Mouse (Mus musculus) heart, embryonic 12.5 days (tissue): ENCODE data around the gene Lpo. TPM values are rescaled to one million over a fixed set of nuclear protein-coding genes. Genes with fewer than 3 reads are reported as not detected.
A peak's percentile ranks its signal among the peaks of the same experiment; 100 is the strongest.

Source experiments
- ATAC-seq: fragments of 200-750 bp; cut with Nextera tagmentation; 2 replicates; pipeline ENCODE4 v1.8.0; 2017; ENCODE audit warnings: moderate TSS enrichment, moderate library complexity; ENCODE audit not compliant: insufficient number of reproducible peaks, low FRiP score
- H3K27ac ChIP-seq: fragments of 300-500 bp; sonication (generic); 2 replicates; pipeline ENCODE4 v1.5.1; 2016; ENCODE audit warnings: mild to moderate bottlenecking, moderate library complexity; ENCODE audit not compliant: poor library complexity, severe bottlenecking
- H3K27me3 ChIP-seq: fragments of 300-500 bp; sonication (generic); replicated peaks from 2 replicates; pipeline ENCODE4 v1.6.1; 2016; ENCODE audit warnings: mild to moderate bottlenecking, moderate library complexity
- H3K36me3 ChIP-seq: fragments of 300-500 bp; sonication (generic); 2 replicates; pipeline ENCODE4 v1.6.1; 2016; ENCODE audit warnings: mild to moderate bottlenecking, moderate library complexity
- H3K4me1 ChIP-seq: fragments of 300-500 bp; sonication (generic); replicated peaks from 2 replicates; pipeline ENCODE4 v1.6.1; 2016; ENCODE audit warnings: mild to moderate bottlenecking
- H3K4me2 ChIP-seq: fragments of 300-500 bp; sonication (generic); 2 replicates; pipeline ENCODE4 v1.6.1; 2016; ENCODE audit warnings: mild to moderate bottlenecking, moderate library complexity
- H3K4me3 ChIP-seq: fragments of 300-500 bp; sonication (generic); 2 replicates; pipeline ENCODE4 v1.5.1; 2016; ENCODE audit warnings: mild to moderate bottlenecking
- H3K9ac ChIP-seq: fragments of 300-500 bp; sonication (generic); 2 replicates; pipeline ENCODE4 v1.6.1; 2016; ENCODE audit warnings: mild to moderate bottlenecking, moderate library complexity
- H3K9me3 ChIP-seq: fragments of 300-500 bp; sonication (generic); replicated peaks from 2 replicates; pipeline ENCODE4 v1.6.1; 2016; ENCODE audit warnings: mild to moderate bottlenecking, moderate library complexity
- WGBS: fragments of 180-500 bp; shearing (Covaris S2); methylation state at CpG from one replicate; pipeline ENCODE4 v1.1.7; 2016; 5-methylcytosine and 5-hydroxymethylcytosine counted together
- polyA plus RNA-seq: library from polyadenylated mRNA; unstranded; fragments of >200 nt; fragmentation: Nextera tagmentation; extraction: Ambion mirVana; gene quantifications from 2 replicates; pipeline ENCODE4 v1.2.1, GENCODE M21; 2016

The Lpo gene
- polyA plus RNA-seq, 1 experiment from 2014 or later = not detected

DNA sequence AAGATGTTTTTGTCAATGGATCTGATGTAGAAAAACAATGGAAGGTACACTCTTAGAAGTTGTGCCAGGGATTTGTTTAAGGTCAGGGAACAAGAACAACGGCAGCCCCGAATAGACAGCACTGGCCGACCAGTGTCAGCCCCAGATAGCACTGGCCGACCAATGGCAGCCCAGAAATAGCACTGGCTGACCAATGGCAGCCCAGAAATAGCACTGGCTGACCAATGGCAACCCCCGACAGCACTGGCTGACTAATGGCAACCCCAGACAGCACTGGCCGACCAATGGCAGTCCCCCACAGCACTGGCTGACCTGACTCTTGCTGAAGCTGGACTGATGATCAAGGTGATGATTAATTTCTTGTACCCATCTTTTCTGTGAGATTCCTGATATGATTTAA, 19.8 kb upstream of the Lpo start:
- WGBS = 63% methylated on average over 6 of the region's 6 CpGs
- no peak overlapping the region for H3K4me2 ChIP-seq
- no peak for ATAC-seq

DNA sequence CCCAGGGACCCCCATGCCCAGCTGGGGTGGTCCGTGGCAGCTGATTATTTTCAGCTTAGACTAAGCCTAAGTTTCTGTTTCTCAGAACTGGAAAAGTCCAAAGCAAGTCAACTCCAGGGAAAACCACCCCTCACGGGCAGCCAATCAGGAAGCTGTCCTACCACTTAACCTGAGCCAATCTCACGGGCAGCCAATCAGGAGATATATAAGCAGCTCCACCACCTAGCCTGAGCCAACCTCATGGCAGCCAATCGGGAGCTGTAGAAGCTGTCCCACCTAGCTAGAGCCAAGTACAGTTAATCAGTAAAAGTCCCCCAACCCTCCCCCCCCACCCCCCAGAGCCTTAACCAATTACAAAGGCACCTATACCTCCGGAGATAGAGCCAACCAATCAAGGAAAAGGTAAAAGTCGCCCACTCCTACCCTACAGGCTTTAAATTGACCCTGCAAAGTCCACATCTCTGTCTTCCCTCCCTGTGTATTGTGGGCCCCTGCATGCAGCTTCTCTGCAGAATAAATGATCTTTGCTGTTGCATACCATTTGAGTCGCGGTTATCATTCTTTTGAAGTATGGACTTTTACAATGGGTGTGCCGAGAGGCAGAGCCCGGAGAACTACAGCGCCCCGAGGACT, 19.0 kb upstream of the Lpo start:
- Histone ChIP-seq H3K9me3 (no peaks in the 10 kb centered on the region), H3K27me3 (peaks cover 5% of the 10 kb centered on the region; the same call in 1 of the 2 replicates), H3K27ac (no peak overlapping the region), H3K4me1 (no peaks in the 10 kb centered on the region), H3K4me3 (no peak overlapping the region), H3K4me2 (no peak overlapping the region), H3K9ac (no peak overlapping the region), H3K36me3 (no peaks in the 10 kb centered on the region)
- 81% methylated on average over 12 of the region's 12 CpGs for WGBS
- no peak for ATAC-seq

More for the DNA sequence above, 19.8 kb upstream of the Lpo start:
- H3K9ac ChIP-seq = no peak overlapping the region
- no peaks in the 10 kb centered on the region for H3K36me3 ChIP-seq
- H3K9me3 ChIP-seq = no peaks in the 10 kb centered on the region
- H3K27ac ChIP-seq = no peak overlapping the region
- H3K4me3 ChIP-seq = no peak overlapping the region
- peaks cover 5% of the 10 kb centered on the region; the same call in 1 of the 2 replicates for H3K27me3 ChIP-seq
- no peaks in the 10 kb centered on the region for H3K4me1 ChIP-seq

DNA sequence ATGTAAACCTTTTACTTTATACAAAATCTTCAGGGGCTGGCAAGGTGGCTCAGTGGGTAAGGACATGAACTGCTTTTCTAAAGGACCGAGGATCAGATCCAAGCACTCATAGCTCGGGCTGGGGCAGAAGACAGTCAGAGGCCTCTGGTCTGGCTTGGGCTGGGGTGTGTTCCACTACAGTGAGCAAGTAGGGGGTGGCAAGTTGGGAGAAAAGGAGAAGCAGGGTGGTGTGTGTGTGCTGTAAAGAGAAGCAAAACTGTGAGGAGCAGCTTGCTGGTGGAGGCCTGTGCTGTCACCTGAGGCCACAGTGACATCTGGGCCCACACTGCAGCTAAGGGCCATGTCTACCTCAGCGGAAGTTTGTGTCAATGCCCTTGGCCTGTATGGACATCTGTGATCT, 13.3 kb upstream of the Lpo start:
- H3K27ac ChIP-seq = no peak overlapping the region
- WGBS = 75% methylated on average over 3 of the region's 3 CpGs
- H3K27me3 ChIP-seq = peaks cover 6% of the 10 kb centered on the region
- no peaks in the 10 kb centered on the region for H3K9me3 ChIP-seq
- H3K9ac ChIP-seq = no peak overlapping the region
- H3K4me1 ChIP-seq = peaks cover 6% of the 10 kb centered on the region
- ATAC-seq = no peak
- no peaks in the 10 kb centered on the region for H3K36me3 ChIP-seq
- no peak overlapping the region for H3K4me3 ChIP-seq
- H3K4me2 ChIP-seq = no peak overlapping the region

DNA sequence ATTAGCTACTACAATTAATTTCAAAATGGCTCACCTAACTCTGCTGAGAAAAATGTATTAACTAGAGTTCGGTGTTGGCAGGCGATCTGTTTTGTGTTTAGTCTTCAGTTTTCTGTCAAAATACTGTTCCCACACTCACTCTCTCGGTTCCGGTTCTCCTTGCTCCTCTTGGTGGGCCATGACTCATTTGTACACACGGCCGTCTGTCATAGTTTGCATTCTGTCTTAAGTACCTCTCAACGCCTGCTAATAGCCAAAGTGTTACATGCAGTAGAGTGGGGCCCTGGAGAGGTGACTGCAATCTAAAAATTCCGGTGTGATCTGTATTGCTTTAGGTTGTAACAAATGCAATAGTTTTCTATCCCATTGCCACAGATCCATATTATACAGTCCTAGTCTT, 12.6 kb upstream of the Lpo start:
- no peaks in the 10 kb centered on the region for H3K9me3 ChIP-seq
- no peak overlapping the region for H3K27ac ChIP-seq
- H3K4me3 ChIP-seq = no peak overlapping the region
- H3K9ac ChIP-seq = no peak overlapping the region
- 38% methylated on average over 8 of the region's 8 CpGs for WGBS
- no peaks in the 10 kb centered on the region for H3K36me3 ChIP-seq
- H3K4me2 ChIP-seq = peak overlapping the region; percentile 9; the same call in 1 of the 2 replicates
- peaks cover 6% of the 10 kb centered on the region for H3K4me1 ChIP-seq
- ATAC-seq = 0 out of 2 replicates have a peak, but pooled peaks have one; percentile 48
- peaks cover 10% of the 10 kb centered on the region for H3K27me3 ChIP-seq

DNA sequence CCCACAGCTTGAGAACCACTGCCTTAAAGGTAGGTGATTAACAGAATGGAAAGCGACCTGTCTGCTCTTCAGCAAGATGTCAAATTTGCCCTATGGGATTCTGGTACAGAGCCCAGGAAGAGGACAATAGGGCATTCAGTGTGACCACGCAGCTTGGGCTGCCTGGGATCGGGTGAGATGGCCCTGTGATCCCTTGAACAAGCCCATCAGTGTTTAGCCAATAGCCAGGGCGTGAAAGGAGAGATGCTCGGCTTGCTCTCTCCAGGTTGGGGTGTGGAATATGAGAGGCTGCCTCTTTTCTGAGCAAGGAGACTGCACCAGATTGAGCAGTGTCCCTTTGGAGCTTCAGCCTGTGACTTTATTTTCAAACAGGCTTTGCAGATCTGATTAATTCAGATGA, 6.6 kb downstream of the Lpo start:
- Histone ChIP-seq H3K9ac (no peak overlapping the region), H3K4me1 (0 out of 2 replicates have a peak, but pooled peaks cover 5% of the 10 kb centered on the region), H3K36me3 (no peaks in the 10 kb centered on the region), H3K4me2 (no peak overlapping the region), H3K9me3 (no peaks in the 10 kb centered on the region), H3K4me3 (no peak overlapping the region), H3K27ac (no peak overlapping the region), H3K27me3 (peaks cover 58% of the 10 kb centered on the region)
- 65% methylated on average over 5 of the region's 5 CpGs for WGBS
- no peak for ATAC-seq

DNA sequence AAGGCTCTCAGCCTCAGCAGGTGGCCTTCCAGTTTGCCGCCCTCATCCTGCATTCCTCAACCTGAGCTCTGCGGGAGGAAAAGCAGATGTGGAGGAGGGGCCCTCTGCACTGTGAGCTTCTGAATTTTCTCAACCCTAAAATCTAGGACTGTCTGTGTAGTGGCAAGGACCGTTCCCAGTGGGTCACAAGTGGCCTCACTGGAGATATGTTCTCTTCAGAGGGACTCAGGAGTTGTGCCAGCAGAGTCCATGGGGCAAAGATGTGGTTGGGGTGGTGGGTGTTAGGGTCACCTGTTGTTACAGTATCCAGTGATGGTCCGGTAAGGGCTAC, 10.7 kb downstream of the Lpo start:
- ATAC-seq = no peak
- 0 out of 2 replicates have a peak, but pooled peaks cover 5% of the 10 kb centered on the region for H3K4me1 ChIP-seq
- H3K9ac ChIP-seq = peak overlapping the region; percentile 31; the same call in 1 of the 2 replicates
- WGBS = 25% methylated on average over 4 of the region's 4 CpGs
- H3K27ac ChIP-seq = no peak overlapping the region
- H3K27me3 ChIP-seq = peaks cover 54% of the 10 kb centered on the region
- peak overlapping the region; percentile 80 for H3K4me2 ChIP-seq
- no peaks in the 10 kb centered on the region for H3K36me3 ChIP-seq
- no peaks in the 10 kb centered on the region for H3K9me3 ChIP-seq
- H3K4me3 ChIP-seq = peak overlapping the region; percentile 50

DNA sequence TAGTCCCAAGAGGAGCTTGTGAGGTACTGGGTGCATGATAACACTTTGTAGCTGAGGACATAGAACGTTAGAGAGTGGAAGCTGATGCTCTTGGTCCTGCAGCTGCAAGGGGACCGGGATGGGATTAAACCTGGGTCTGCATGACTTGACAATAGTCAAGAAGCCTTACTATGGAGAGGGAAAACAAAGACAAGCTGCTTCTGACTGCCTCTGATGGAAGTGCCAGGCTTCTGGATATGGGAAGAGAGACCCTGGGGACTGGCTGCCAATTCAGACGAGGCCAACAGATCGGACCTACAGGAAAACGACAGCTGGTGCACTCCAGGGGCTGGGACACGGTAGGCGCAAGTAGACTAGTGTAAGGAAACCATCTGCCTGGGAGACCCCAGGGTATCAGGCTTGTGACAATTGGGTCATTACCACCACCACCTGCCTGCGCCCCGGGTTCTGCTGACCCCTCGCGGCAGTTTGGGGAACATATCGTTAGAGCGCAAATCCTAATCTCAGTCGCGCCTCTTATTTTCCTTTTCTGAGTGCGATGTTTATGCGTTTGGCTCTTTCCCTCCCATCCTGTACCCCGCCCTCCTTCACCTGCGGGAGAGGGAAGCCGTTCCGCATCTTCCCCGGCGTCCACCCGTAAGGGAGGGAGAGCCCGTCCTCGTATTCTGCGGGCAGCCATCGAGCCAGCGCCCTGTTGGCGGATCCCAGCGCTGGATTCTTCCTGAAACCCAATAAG, 11.2 kb downstream of the Lpo start:
- WGBS = 3% methylated on average over 31 of the region's 31 CpGs
- no peaks in the 10 kb centered on the region for H3K36me3 ChIP-seq
- peak overlapping the region; percentile 50 for H3K4me3 ChIP-seq
- no peak overlapping the region for H3K27ac ChIP-seq
- peak overlapping the region; percentile 80 for H3K4me2 ChIP-seq
- no peaks in the 10 kb centered on the region for H3K9me3 ChIP-seq
- 0 out of 2 replicates have a peak, but pooled peaks cover 5% of the 10 kb centered on the region for H3K4me1 ChIP-seq
- peak overlapping the region; percentile 31; the same call in 1 of the 2 replicates for H3K9ac ChIP-seq
- ATAC-seq = no peak
- H3K27me3 ChIP-seq = peaks cover 51% of the 10 kb centered on the region

DNA sequence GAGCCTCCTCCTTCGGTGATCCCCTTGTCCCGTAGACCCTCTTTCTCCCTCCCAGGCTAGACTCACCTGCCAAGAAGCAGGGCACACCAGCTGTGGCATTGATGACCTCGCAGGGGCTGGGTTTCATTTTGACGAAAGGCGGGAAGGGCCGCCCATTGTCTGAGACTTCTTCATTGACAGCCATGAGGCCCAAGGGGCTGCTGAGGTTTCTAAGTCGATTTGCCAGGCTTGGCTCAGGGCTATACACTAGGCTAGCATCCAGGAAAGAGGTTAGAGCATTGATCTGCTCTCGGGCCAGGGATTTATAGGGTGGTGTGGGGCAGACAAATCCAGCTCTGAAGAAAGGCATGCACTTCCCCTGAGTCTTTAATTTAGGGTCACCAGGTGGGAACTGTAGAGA, 13.3 kb downstream of the Lpo start:
- Histone ChIP-seq H3K9me3 (no peaks in the 10 kb centered on the region), H3K4me3 (no peak overlapping the region), H3K4me1 (peaks cover 10% of the 10 kb centered on the region; the same call in 1 of the 2 replicates), H3K36me3 (no peaks in the 10 kb centered on the region), H3K4me2 (no peak overlapping the region), H3K27ac (no peak overlapping the region), H3K9ac (no peak overlapping the region), H3K27me3 (peaks cover 49% of the 10 kb centered on the region)
- 73% methylated on average over 8 of the region's 8 CpGs for WGBS
- no peak for ATAC-seq

DNA sequence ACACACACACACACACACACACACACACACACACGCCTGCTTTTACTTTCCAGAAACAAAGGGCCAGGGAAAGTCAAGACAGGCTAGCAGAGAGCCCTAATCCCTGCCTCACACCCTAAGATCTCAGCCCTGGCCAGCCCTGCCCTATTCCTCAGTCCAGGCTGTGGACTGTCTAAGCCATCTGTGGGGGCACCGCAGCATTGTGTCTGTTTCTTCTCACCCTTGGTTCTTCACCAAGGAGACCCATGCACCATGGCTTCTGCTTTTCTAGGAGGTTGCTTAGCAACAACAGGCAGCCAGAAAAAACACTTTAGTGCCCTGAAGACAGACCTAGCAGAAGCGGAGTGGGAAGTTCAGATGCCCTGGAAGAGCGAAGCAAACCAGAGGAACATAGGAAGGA, 16.7 kb downstream of the Lpo start:
- H3K4me2 ChIP-seq = no peak overlapping the region
- no peak overlapping the region for H3K9ac ChIP-seq
- H3K4me3 ChIP-seq = no peak overlapping the region
- H3K4me1 ChIP-seq = peaks cover 4% of the 10 kb centered on the region; the same call in 1 of the 2 replicates
- peaks cover 25% of the 10 kb centered on the region for H3K27me3 ChIP-seq
- no peak for ATAC-seq
- H3K36me3 ChIP-seq = no peaks in the 10 kb centered on the region
- H3K27ac ChIP-seq = no peak overlapping the region
- 52% methylated on average over 3 of the region's 4 CpGs for WGBS
- no peaks in the 10 kb centered on the region for H3K9me3 ChIP-seq

DNA sequence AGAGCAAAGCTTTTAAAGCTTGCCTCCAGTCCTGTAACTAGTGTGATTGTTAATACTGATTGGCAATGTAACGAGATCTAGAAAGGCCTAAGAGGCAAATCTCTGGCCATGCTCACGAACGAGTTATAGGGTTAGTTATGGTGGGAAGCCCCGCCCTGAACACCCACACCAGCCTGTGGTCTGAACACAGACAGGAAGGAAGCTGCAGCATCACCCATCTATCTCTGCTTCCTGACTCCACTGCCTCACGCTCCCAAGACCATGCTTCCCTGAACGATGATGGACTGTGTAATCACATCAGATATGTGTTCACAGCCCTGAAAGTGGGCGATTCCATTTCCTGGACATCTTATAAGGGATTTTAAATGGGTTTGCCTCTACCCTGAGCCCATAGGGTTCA, 19.9 kb downstream of the Lpo start:
- H3K36me3 ChIP-seq = no peaks in the 10 kb centered on the region
- no peaks in the 10 kb centered on the region for H3K9me3 ChIP-seq
- whole genome bisulfite sequencing = 69% methylated on average over 7 of the region's 7 CpGs
- H3K4me3 ChIP-seq = no peak overlapping the region
- no peak overlapping the region for H3K9ac ChIP-seq
- peaks cover 10% of the 10 kb centered on the region; the same call in 1 of the 2 replicates for H3K27me3 ChIP-seq
- H3K27ac ChIP-seq = no peak overlapping the region
- H3K4me2 ChIP-seq = no peak overlapping the region
- peaks cover 4% of the 10 kb centered on the region; the same call in 1 of the 2 replicates for H3K4me1 ChIP-seq
- ATAC-seq = no peak

DNA sequence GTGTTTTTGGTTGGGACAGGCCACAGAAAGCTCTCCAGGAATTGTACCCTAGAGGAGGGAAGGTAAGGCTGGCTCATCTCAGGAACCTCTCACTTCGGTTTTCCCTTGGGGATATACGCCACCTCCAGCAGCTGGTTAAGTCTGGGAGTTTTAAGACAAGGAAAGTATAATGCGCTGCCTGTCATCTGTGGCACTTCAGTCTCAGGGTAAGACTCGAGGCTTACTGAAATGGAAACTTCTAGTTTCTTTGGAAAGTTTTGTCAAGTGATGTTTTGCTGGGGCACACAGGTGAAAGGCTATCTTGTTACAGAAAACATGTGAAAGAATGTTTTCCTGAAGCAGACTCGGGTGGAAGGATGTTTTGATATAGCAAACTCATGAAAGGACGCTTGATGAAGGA, 20.7 kb downstream of the Lpo start:
- peaks cover 4% of the 10 kb centered on the region; the same call in 1 of the 2 replicates for H3K4me1 ChIP-seq
- no peak overlapping the region for H3K4me3 ChIP-seq
- no peak for ATAC-seq

More for the DNA sequence above, 20.7 kb downstream of the Lpo start:
- no peaks in the 10 kb centered on the region for H3K9me3 ChIP-seq
- no peaks in the 10 kb centered on the region for H3K36me3 ChIP-seq
- peaks cover 17% of the 10 kb centered on the region; the same call in 1 of the 2 replicates for H3K27me3 ChIP-seq
- no peak overlapping the region for H3K9ac ChIP-seq
- no peak overlapping the region for H3K4me2 ChIP-seq
- H3K27ac ChIP-seq = no peak overlapping the region
- WGBS = 67% methylated on average over 6 of the region's 6 CpGs
